Mouse (Mus musculus): ENCODE measurements around the gene Eif3g. TPM values are rescaled to one million over a fixed set of nuclear protein-coding genes. Genes with fewer than 3 reads are reported as not detected.

Gene Eif3g
- polyA plus RNA-seq (2014; fragmentation: Illumina TruSeq; extraction: RNeasy Lipid Tissue Mini Kit (QIAGEN cat#74804); ENCODE audit: low replicate concordance) = 8.9 TPM

DNA sequence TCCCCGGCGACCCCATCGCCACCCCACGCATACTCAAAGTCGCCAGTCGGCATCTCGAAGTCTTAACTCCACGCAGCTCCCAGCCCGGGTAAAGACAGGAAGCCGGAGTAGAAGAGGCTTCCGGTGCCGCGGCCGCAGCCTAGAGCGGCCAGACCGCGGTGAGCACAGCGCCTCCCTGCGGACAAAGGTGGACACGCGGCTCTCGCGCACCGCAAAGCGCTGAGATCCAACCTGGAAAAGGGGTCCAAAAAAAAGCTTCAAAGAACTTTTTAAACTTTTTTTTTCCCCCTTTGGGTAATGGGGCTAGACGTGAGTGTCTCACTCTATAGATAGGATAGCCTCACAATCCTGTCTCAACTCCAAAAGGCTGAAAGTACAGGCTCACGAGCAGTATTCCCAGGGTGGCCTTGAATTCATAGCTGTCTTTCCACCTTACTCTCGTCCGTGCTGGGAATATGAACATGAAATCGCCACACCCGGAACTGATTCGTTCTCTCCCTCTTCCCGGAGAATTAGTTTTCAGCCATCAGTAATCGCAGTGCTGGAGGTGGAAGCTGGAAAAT lies at the start of gene Eif3g:
Gene Eif3g, minus strand, starts transcription at position 113 of the 563 bp plus-strand sequence.

DNA sequence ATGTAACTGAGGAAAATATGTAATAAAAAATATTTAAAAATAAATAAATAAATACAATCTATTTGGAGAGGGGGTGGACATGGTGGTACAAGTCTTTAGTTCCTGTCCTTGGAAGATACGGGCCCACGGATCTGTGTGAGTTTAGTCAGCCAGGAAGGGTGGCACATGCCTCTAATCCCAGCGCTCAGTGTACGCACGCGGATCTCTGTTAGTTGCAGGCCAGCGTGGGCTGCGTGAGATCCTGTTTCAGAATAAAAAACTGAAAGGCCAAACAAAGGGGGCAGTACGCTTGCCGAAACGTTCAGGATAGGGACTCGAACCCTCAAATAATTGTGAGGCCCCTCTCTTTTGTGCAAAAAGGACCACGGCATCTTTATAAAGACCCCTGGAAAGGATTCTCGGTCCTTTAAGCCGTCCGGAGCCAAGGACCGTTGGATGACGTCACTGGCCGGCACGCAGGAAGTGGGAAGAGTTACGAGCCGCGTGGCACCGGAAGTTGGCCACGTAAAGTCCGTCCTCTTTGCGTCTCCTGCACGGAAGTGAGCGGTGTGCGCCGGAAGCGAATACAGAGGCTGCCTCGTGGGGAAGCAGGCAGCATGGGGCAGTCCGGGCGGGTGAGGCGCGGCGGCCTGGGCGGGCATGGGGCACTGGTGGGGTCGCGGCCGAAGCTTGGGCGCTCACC lies 10.6 kb downstream of the Eif3g start, which contains the start of gene Ppan:
Gene Ppan, plus strand, starts transcription at position 472 of the 682 bp plus-strand sequence.

DNA sequence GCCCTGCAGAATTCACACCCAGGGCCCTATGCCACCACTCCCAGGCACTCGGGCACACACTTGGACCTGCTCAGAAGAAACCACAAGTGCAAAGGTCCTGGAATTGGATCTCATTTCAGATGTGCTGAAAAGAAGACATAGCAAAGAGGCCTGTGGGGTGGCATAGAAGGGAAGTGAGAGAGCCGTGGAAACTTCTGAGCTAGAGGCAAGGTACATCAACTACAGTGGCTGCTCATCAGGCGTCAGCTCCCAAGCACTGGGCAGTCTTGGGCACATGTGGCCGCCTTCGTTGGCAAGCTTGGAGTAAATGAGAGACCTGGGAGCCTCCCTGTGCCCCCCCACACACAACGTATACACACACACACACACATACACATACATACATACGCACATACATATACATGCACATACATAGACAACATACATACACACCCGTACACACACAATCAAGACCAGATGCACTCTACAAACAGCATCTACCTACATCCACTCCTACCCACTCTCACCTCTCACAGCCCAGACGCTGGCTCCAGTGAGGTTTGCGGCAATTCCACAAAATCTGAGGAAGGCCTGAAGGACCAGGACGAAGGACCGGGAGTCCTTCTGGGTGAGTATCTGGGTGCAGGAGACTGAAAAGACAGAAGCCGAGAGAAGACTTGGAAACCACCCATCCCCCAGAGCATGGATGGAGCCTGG lies 19.2 kb downstream of the Eif3g start, which contains the start of gene Angptl6:
Gene Angptl6, minus strand, starts transcription at position 631 of the 696 bp plus-strand sequence.

DNA sequence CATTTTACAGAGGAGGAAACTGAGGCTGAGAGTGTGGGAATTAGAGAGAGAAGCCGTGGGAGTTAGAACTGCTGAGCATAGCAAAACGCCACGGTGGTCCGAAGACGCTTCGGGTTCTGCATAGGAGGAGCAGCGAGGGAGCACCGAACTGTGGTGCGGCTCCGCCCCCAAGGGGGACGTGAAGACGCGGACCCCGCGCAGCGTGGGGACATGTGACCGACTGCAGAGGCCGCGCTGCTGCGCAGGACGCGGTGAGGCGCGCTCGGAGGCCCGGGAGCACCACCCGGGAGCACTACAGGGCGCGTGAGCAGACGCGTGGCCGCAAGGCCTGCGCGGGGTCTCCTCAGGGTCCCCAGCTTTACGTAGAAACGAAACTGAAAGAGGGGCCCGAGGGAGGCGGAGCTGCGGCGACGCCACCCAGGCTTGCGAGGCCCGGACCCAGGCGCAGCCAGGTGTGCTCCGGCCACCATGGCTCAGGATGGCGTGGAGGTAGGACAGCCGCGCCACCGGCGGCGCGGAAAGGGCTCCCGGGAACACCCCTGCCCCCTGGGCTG lies 29.9 kb downstream of the Eif3g start, which contains the start of gene A230050P20Rik:
Gene A230050P20Rik, plus strand, starts transcription at position 195 of the 554 bp plus-strand sequence.

Other genes with a start within 250 kb of the Eif3g start
- gene Pin1, start 246.5 kb downstream of the Eif3g start, polyA plus RNA-seq (2014; fragmentation: Illumina TruSeq; extraction: RNeasy Lipid Tissue Mini Kit (QIAGEN cat#74804); ENCODE audit: low replicate concordance) = 0.52 TPM
- 0.52 TPM for gene Olfm2, start 152.3 kb downstream of the Eif3g start, polyA plus RNA-seq (2014; fragmentation: Illumina TruSeq; extraction: RNeasy Lipid Tissue Mini Kit (QIAGEN cat#74804); ENCODE audit: low replicate concordance)
- 0.15 TPM for gene Col5a3, start 83.6 kb downstream of the Eif3g start, polyA plus RNA-seq (2014; fragmentation: Illumina TruSeq; extraction: RNeasy Lipid Tissue Mini Kit (QIAGEN cat#74804); ENCODE audit: low replicate concordance)
- not detected for gene Rdh8, start 80.1 kb downstream of the Eif3g start, polyA plus RNA-seq (2014; fragmentation: Illumina TruSeq; extraction: RNeasy Lipid Tissue Mini Kit (QIAGEN cat#74804); ENCODE audit: low replicate concordance)
- 3.6 TPM for gene A230050P20Rik, start 30.0 kb downstream of the Eif3g start, polyA plus RNA-seq (2014; fragmentation: Illumina TruSeq; extraction: RNeasy Lipid Tissue Mini Kit (QIAGEN cat#74804); ENCODE audit: low replicate concordance)
- gene Angptl6, start 18.9 kb downstream of the Eif3g start, polyA plus RNA-seq (2014; fragmentation: Illumina TruSeq; extraction: RNeasy Lipid Tissue Mini Kit (QIAGEN cat#74804); ENCODE audit: low replicate concordance) = not detected
- gene Ppan, start 10.4 kb downstream of the Eif3g start, polyA plus RNA-seq (2014; fragmentation: Illumina TruSeq; extraction: RNeasy Lipid Tissue Mini Kit (QIAGEN cat#74804); ENCODE audit: low replicate concordance) = 0.48 TPM
- 5.3 TPM for gene Dnmt1, start 61.3 kb upstream of the Eif3g start, polyA plus RNA-seq (2014; fragmentation: Illumina TruSeq; extraction: RNeasy Lipid Tissue Mini Kit (QIAGEN cat#74804); ENCODE audit: low replicate concordance)
- 0.07 TPM for gene S1pr2, start 78.2 kb upstream of the Eif3g start, polyA plus RNA-seq (2014; fragmentation: Illumina TruSeq; extraction: RNeasy Lipid Tissue Mini Kit (QIAGEN cat#74804); ENCODE audit: low replicate concordance)
- 1.6 TPM for gene Mrpl4, start 104.1 kb upstream of the Eif3g start, polyA plus RNA-seq (2014; fragmentation: Illumina TruSeq; extraction: RNeasy Lipid Tissue Mini Kit (QIAGEN cat#74804); ENCODE audit: low replicate concordance)
- gene Icam1, start 117.4 kb upstream of the Eif3g start, polyA plus RNA-seq (2014; fragmentation: Illumina TruSeq; extraction: RNeasy Lipid Tissue Mini Kit (QIAGEN cat#74804); ENCODE audit: low replicate concordance) = 2.1 TPM
- gene Icam4, start 130.8 kb upstream of the Eif3g start, polyA plus RNA-seq (2014; fragmentation: Illumina TruSeq; extraction: RNeasy Lipid Tissue Mini Kit (QIAGEN cat#74804); ENCODE audit: low replicate concordance) = not detected
- not detected for gene Icam5, start 133.4 kb upstream of the Eif3g start, polyA plus RNA-seq (2014; fragmentation: Illumina TruSeq; extraction: RNeasy Lipid Tissue Mini Kit (QIAGEN cat#74804); ENCODE audit: low replicate concordance)
- gene Zglp1, start 168.5 kb upstream of the Eif3g start, polyA plus RNA-seq (2014; fragmentation: Illumina TruSeq; extraction: RNeasy Lipid Tissue Mini Kit (QIAGEN cat#74804); ENCODE audit: low replicate concordance) = not detected
- gene Gm49373, start 174.5 kb upstream of the Eif3g start, polyA plus RNA-seq (2014; fragmentation: Illumina TruSeq; extraction: RNeasy Lipid Tissue Mini Kit (QIAGEN cat#74804); ENCODE audit: low replicate concordance) = 0.22 TPM
- not detected for gene Fdx1l, start 175.0 kb upstream of the Eif3g start, polyA plus RNA-seq (2014; fragmentation: Illumina TruSeq; extraction: RNeasy Lipid Tissue Mini Kit (QIAGEN cat#74804); ENCODE audit: low replicate concordance)
- gene Gm38431, start 193.4 kb upstream of the Eif3g start, polyA plus RNA-seq (2014; fragmentation: Illumina TruSeq; extraction: RNeasy Lipid Tissue Mini Kit (QIAGEN cat#74804); ENCODE audit: low replicate concordance) = 1.3 TPM
- 10.2 TPM for gene Raver1, start 193.4 kb upstream of the Eif3g start, polyA plus RNA-seq (2014; fragmentation: Illumina TruSeq; extraction: RNeasy Lipid Tissue Mini Kit (QIAGEN cat#74804); ENCODE audit: low replicate concordance)
- gene Tyk2, start 232.6 kb upstream of the Eif3g start, polyA plus RNA-seq (2014; fragmentation: Illumina TruSeq; extraction: RNeasy Lipid Tissue Mini Kit (QIAGEN cat#74804); ENCODE audit: low replicate concordance) = 2.3 TPM

Measured in small intestine, adult 10 weeks (tissue).